Mouse (Mus musculus) stomach, embryonic 14.5 days (tissue): ENCODE measurements around the gene Gabpb1. TPM values are rescaled to one million over a fixed set of nuclear protein-coding genes. Genes with fewer than 3 reads are reported as not detected.
A peak's percentile ranks its signal among the peaks of the same experiment; 100 is the strongest.

Experiments used
- ATAC-seq: fragments of 200-750 bp; cut with Nextera tagmentation; 2 replicates; pipeline ENCODE4 v1.8.0; 2017; ENCODE audit warnings: low read depth, moderate TSS enrichment; ENCODE audit not compliant: insufficient number of reproducible peaks, insufficient read depth, low FRiP score
- H3K27ac ChIP-seq: fragments of 300-500 bp; sonication (generic); 2 replicates; pipeline ENCODE4 v1.5.1; 2014; ENCODE audit warnings: mild to moderate bottlenecking, low read length, moderate library complexity, mixed read lengths
- H3K27me3 ChIP-seq: fragments of 300-500 bp; sonication (generic); 2 replicates; pipeline ENCODE4 v1.6.1; 2014; ENCODE audit warnings: low read length, control low read depth, mixed read lengths; ENCODE audit not compliant: control insufficient read depth, insufficient read depth
- H3K36me3 ChIP-seq: fragments of 300-500 bp; sonication (generic); 2 replicates; pipeline ENCODE4 v1.6.1; 2014; ENCODE audit warnings: mild to moderate bottlenecking, control low read depth, low read length, moderate library complexity, mixed read lengths; ENCODE audit not compliant: control insufficient read depth, insufficient read depth
- H3K4me1 ChIP-seq: fragments of 300-500 bp; sonication (generic); 2 replicates; pipeline ENCODE4 v1.6.1; 2014; ENCODE audit warnings: low read length, control low read depth, mixed read lengths; ENCODE audit not compliant: control insufficient read depth, insufficient read depth
- H3K4me2 ChIP-seq: fragments of 300-500 bp; sonication (generic); replicated peaks from 2 replicates; pipeline ENCODE4 v1.6.1; 2014; ENCODE audit warnings: low read depth, low read length, control low read depth
- H3K4me3 ChIP-seq: fragments of 300-500 bp; sonication (generic); 2 replicates; pipeline ENCODE4 v1.5.1; 2014; ENCODE audit warnings: low read depth, low read length, control low read depth
- H3K9ac ChIP-seq: fragments of 300-500 bp; sonication (generic); replicated peaks from 2 replicates; pipeline ENCODE4 v1.6.1; 2014; ENCODE audit warnings: low read depth, mild to moderate bottlenecking, control low read depth, low read length, moderate library complexity, mixed read lengths
- H3K9me3 ChIP-seq: fragments of 300-500 bp; sonication (generic); 2 replicates; pipeline ENCODE4 v1.6.1; 2016; ENCODE audit warnings: low read depth, low read length, control low read depth; ENCODE audit not compliant: control insufficient read depth
- WGBS: fragments of 180-500 bp; shearing (Covaris S2); extraction: QIAGEN DNeasy Blood & Tissue Kit; methylation state at CpG from one replicate; pipeline ENCODE4 v1.1.7; 2014; 5-methylcytosine and 5-hydroxymethylcytosine counted together
- polyA plus RNA-seq: library from polyadenylated mRNA; unstranded; fragments of >200 nt; fragmentation: Nextera tagmentation; extraction: Ambion mirVana; gene quantifications from 2 replicates; pipeline ENCODE4 v1.2.1, GENCODE M21; 2014

Gabpb1 gene
- polyA plus RNA-seq, 1 experiment from 2014 or later: 45.9 TPM

GRCm38 (mm10) chr2:126607553-126608203, 68.5 kb downstream of the Gabpb1 start:
- no peaks in the 10 kb centered on the region for H3K27me3 ChIP-seq
- no peaks in the 10 kb centered on the region; the same call in 1 of the 2 replicates for H3K4me1 ChIP-seq
- H3K27ac ChIP-seq: no peak overlapping the region
- 61% methylated on average over 10 of the region's 10 CpGs for WGBS
- no peaks in the 10 kb centered on the region for H3K9me3 ChIP-seq
- ATAC-seq: no peak
- H3K4me2 ChIP-seq: no peak overlapping the region
- H3K36me3 ChIP-seq: no peaks in the 10 kb centered on the region
- no peak overlapping the region for H3K4me3 ChIP-seq
- no peak overlapping the region for H3K9ac ChIP-seq

GRCm38 (mm10) chr2:126606688-126607062, 69.5 kb downstream of the Gabpb1 start:
- no peaks in the 10 kb centered on the region for H3K27me3 ChIP-seq
- 60% methylated on average over 4 of the region's 4 CpGs for WGBS
- ATAC-seq: no peak
- H3K36me3 ChIP-seq: no peaks in the 10 kb centered on the region
- H3K4me1 ChIP-seq: no peaks in the 10 kb centered on the region; the same call in 1 of the 2 replicates
- H3K4me3 ChIP-seq: no peak overlapping the region
- H3K27ac ChIP-seq: no peak overlapping the region
- H3K4me2 ChIP-seq: no peak overlapping the region
- H3K9ac ChIP-seq: no peak overlapping the region
- H3K9me3 ChIP-seq: no peaks in the 10 kb centered on the region

- no peak overlapping the region for H3K9ac ChIP-seq
- WGBS: 80% methylated on average over 15 of the region's 15 CpGs
- no peaks in the 10 kb centered on the region; the same call in 1 of the 2 replicates for H3K4me1 ChIP-seq
- no peaks in the 10 kb centered on the region for H3K9me3 ChIP-seq
- H3K4me2 ChIP-seq: no peak overlapping the region
- no peak overlapping the region for H3K4me3 ChIP-seq
- no peaks in the 10 kb centered on the region for H3K36me3 ChIP-seq
- H3K27ac ChIP-seq: no peak overlapping the region
- no peaks in the 10 kb centered on the region for H3K27me3 ChIP-seq
- ATAC-seq: no peak
These were observed 70.0 kb downstream of the Gabpb1 start for GRCm38 (mm10) chr2:126606061-126606687.

- WGBS: 85% methylated on average over 14 of the region's 14 CpGs
- H3K4me2 ChIP-seq: no peak overlapping the region
- no peaks in the 10 kb centered on the region for H3K36me3 ChIP-seq
These were observed 74.1 kb downstream of the Gabpb1 start for GRCm38 (mm10) chr2:126601918-126602600.

GRCm38 (mm10) chr2:126600533-126600932, 75.6 kb downstream of the Gabpb1 start:
- no peaks in the 10 kb centered on the region for H3K27me3 ChIP-seq

More at GRCm38 (mm10) chr2:126601918-126602600, 74.1 kb downstream of the Gabpb1 start:
- no peak overlapping the region for H3K27ac ChIP-seq
- no peaks in the 10 kb centered on the region for H3K9me3 ChIP-seq
- H3K4me3 ChIP-seq: no peak overlapping the region
- no peak for ATAC-seq
- no peak overlapping the region for H3K9ac ChIP-seq
- no peaks in the 10 kb centered on the region for H3K4me1 ChIP-seq
- no peaks in the 10 kb centered on the region for H3K27me3 ChIP-seq

GRCm38 (mm10) chr2:126599005-126599404, 77.1 kb downstream of the Gabpb1 start:
- no peaks in the 10 kb centered on the region for H3K4me1 ChIP-seq
- no peak overlapping the region for H3K4me2 ChIP-seq
- H3K4me3 ChIP-seq: no peak overlapping the region
- no peaks in the 10 kb centered on the region for H3K36me3 ChIP-seq
- no peak overlapping the region for H3K27ac ChIP-seq
- 5% methylated on average over 3 of the region's 3 CpGs for WGBS
- H3K9me3 ChIP-seq: no peaks in the 10 kb centered on the region
- H3K9ac ChIP-seq: no peak overlapping the region
- H3K27me3 ChIP-seq: no peaks in the 10 kb centered on the region
- 0 out of 2 replicates have a peak, but pooled peaks have one; percentile 18 for ATAC-seq

More at GRCm38 (mm10) chr2:126600533-126600932, 75.6 kb downstream of the Gabpb1 start:
- Histone ChIP-seq H3K27ac (no peak overlapping the region), H3K9me3 (no peaks in the 10 kb centered on the region), H3K4me2 (no peak overlapping the region), H3K36me3 (no peaks in the 10 kb centered on the region), H3K4me3 (no peak overlapping the region), H3K4me1 (no peaks in the 10 kb centered on the region), H3K9ac (no peak overlapping the region)
- WGBS: 84% methylated on average over 14 of the region's 14 CpGs
- ATAC-seq: no peak

GRCm38 (mm10) chr2:126598359-126598758, 77.8 kb downstream of the Gabpb1 start:
- no peak overlapping the region for H3K9ac ChIP-seq
- no peaks in the 10 kb centered on the region for H3K36me3 ChIP-seq
- H3K27me3 ChIP-seq: no peaks in the 10 kb centered on the region
- 54% methylated on average over 2 of the region's 2 CpGs for WGBS
- no peak for ATAC-seq
- no peaks in the 10 kb centered on the region for H3K4me1 ChIP-seq
- no peak overlapping the region for H3K4me3 ChIP-seq
- no peak overlapping the region for H3K4me2 ChIP-seq
- H3K27ac ChIP-seq: no peak overlapping the region
- H3K9me3 ChIP-seq: no peaks in the 10 kb centered on the region

- H3K27me3 ChIP-seq: no peaks in the 10 kb centered on the region
- no peak overlapping the region for H3K4me2 ChIP-seq
- ATAC-seq: no peak
- no peaks in the 10 kb centered on the region for H3K9me3 ChIP-seq
- no peak overlapping the region for H3K4me3 ChIP-seq
- H3K4me1 ChIP-seq: no peaks in the 10 kb centered on the region
- 82% methylated on average over 20 of the region's 20 CpGs for WGBS
- H3K36me3 ChIP-seq: no peaks in the 10 kb centered on the region
- no peak overlapping the region for H3K9ac ChIP-seq
- no peak overlapping the region for H3K27ac ChIP-seq
These were observed 78.6 kb downstream of the Gabpb1 start for GRCm38 (mm10) chr2:126597279-126598241.
